Mouse (Mus musculus) hindbrain, embryonic 11.5 days (tissue): Measurements from ENCODE around the gene Zfp523. TPM values are rescaled to one million over a fixed set of nuclear protein-coding genes. Genes with fewer than 3 reads are reported as not detected.
A peak's percentile ranks its signal among the peaks of the same experiment; 100 is the strongest.

Experiments used
- ATAC-seq: fragments of 200-750 bp; cut with Nextera tagmentation; 2 replicates; pipeline ENCODE4 v1.8.0; 2017; ENCODE audit warnings: mild to moderate bottlenecking, moderate TSS enrichment, moderate library complexity; ENCODE audit not compliant: low FRiP score
- DNase-seq: peaks from one replicate; pipeline ENCODE4 v3.0.0-alpha.2; 2015; ENCODE audit warnings: low spot score
- H3K27ac ChIP-seq: fragments of 300-500 bp; sonication (generic); 2 replicates; pipeline ENCODE4 v1.5.1; 2014; ENCODE audit warnings: mild to moderate bottlenecking, low read depth, low read length
- H3K27me3 ChIP-seq: fragments of 300-500 bp; sonication (generic); 2 replicates; pipeline ENCODE4 v1.6.1; 2014; ENCODE audit warnings: mild to moderate bottlenecking, low read length, moderate library complexity, mixed read lengths; ENCODE audit not compliant: control insufficient read depth, insufficient read depth
- H3K36me3 ChIP-seq: fragments of 300-500 bp; sonication (generic); 2 replicates; pipeline ENCODE4 v1.6.1; 2014; ENCODE audit warnings: mild to moderate bottlenecking, low read length, moderate library complexity, mixed read lengths; ENCODE audit not compliant: control insufficient read depth, insufficient read depth
- H3K4me1 ChIP-seq: fragments of 300-500 bp; sonication (generic); replicated peaks from 2 replicates; pipeline ENCODE4 v1.6.1; 2014; ENCODE audit warnings: low read length, mixed read lengths; ENCODE audit not compliant: control insufficient read depth, insufficient read depth
- H3K4me2 ChIP-seq: fragments of 300-500 bp; sonication (generic); replicated peaks from 2 replicates; pipeline ENCODE4 v1.6.1; 2014; ENCODE audit warnings: mild to moderate bottlenecking, low read depth, low read length
- H3K4me3 ChIP-seq: fragments of 300-500 bp; sonication (generic); 2 replicates; pipeline ENCODE4 v1.5.1; 2014; ENCODE audit warnings: low read depth, low read length
- H3K9ac ChIP-seq: fragments of 300-500 bp; sonication (generic); 2 replicates; pipeline ENCODE4 v1.6.1; 2014; ENCODE audit warnings: low read depth, low read length
- H3K9me3 ChIP-seq: fragments of 300-500 bp; sonication (generic); 2 replicates; pipeline ENCODE4 v1.6.1; 2016; ENCODE audit warnings: low read length; ENCODE audit not compliant: control insufficient read depth
- WGBS: fragments of 180-500 bp; shearing (Covaris S2); extraction: QIAGEN DNeasy Blood & Tissue Kit; methylation state at CpG from one replicate; pipeline ENCODE4 v1.1.7; 2014; 5-methylcytosine and 5-hydroxymethylcytosine counted together
- polyA plus RNA-seq: library from polyadenylated mRNA; unstranded; fragments of >200 nt; fragmentation: Nextera tagmentation; extraction: Ambion mirVana; gene quantifications from 2 replicates; pipeline ENCODE4 v1.2.1, GENCODE M21; 2014

Zfp523 gene
- polyA plus RNA-seq, 1 experiment from 2014 or later, result 29.5 TPM

GRCm38 (mm10) chr17:28236636-28237015, 59.7 kb downstream of the Zfp523 start:
- Histone ChIP-seq H3K9ac (no peak overlapping the region), H3K27me3 (no peaks in the 10 kb centered on the region), H3K4me2 (no peak overlapping the region), H3K27ac (no peak overlapping the region), H3K9me3 (no peaks in the 10 kb centered on the region), H3K4me3 (no peak overlapping the region), H3K36me3 (no peaks in the 10 kb centered on the region), H3K4me1 (no peaks in the 10 kb centered on the region)
- no peak for DNase-seq
- WGBS, result 92% methylated on average over 4 of the region's 4 CpGs
- ATAC-seq, result no peak

DNA sequence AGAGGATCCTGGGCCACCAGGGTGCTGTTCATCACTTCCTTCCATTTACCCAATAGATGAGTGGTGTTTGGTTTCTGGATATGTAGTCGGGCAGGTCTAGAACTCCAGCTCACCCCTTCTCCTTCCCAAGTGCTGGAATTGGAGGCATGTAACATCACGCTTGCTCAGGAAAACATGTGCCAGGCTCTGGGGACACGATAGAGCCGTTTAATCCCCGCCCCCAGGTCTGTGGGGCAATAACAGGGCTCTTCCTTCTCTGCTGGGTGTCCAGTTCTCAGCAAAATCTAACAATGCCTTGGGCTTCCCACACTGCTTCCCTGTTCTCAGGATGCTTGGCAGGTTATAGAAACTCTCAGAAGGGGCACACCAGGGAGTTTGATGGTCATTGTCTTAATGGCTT, 60.4 kb downstream of the Zfp523 start:
- H3K4me1 ChIP-seq, result no peaks in the 10 kb centered on the region
- DNase-seq, result no peak
- no peaks in the 10 kb centered on the region for H3K9me3 ChIP-seq
- H3K27me3 ChIP-seq, result no peaks in the 10 kb centered on the region
- no peak overlapping the region for H3K27ac ChIP-seq
- H3K9ac ChIP-seq, result no peak overlapping the region
- no peak for ATAC-seq
- WGBS, result 73% methylated on average over 5 of the region's 5 CpGs
- no peaks in the 10 kb centered on the region for H3K36me3 ChIP-seq
- H3K4me2 ChIP-seq, result no peak overlapping the region
- H3K4me3 ChIP-seq, result no peak overlapping the region

DNA sequence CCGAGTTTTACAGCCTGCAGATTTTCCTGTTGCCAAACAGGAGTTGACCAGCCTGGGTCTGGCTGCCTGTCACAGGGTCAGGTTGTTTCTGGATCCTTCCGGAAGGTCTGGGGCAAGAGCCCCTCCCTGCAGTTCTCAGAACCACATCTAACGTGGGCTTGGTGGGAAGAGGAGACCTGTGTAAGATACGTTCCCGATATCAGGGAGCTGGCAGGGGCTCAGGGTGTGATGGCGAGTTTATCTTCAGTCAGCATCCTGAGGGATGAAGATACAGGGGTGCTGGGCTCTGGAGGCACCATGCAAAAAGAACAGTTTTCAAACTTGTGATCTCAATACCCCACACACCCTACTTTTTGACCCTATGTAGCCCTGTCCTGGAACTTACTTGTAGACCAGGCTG, 60.9 kb downstream of the Zfp523 start:
- Histone ChIP-seq H3K9me3 (no peaks in the 10 kb centered on the region), H3K36me3 (no peaks in the 10 kb centered on the region), H3K27ac (no peak overlapping the region), H3K4me1 (no peaks in the 10 kb centered on the region), H3K27me3 (no peaks in the 10 kb centered on the region), H3K4me3 (no peak overlapping the region), H3K9ac (no peak overlapping the region), H3K4me2 (no peak overlapping the region)
- ATAC-seq (no peak), DNase-seq (no peak)
- WGBS, result 74% methylated on average over 6 of the region's 6 CpGs

- H3K4me2 ChIP-seq, result no peak overlapping the region
- ATAC-seq (no peak), DNase-seq (no peak)
- WGBS, result 94% methylated on average over 5 of the region's 5 CpGs
- no peaks in the 10 kb centered on the region for H3K27me3 ChIP-seq
- H3K4me1 ChIP-seq, result no peaks in the 10 kb centered on the region
- no peaks in the 10 kb centered on the region for H3K36me3 ChIP-seq
- no peak overlapping the region for H3K9ac ChIP-seq
- H3K9me3 ChIP-seq, result no peaks in the 10 kb centered on the region
- H3K27ac ChIP-seq, result no peak overlapping the region
- H3K4me3 ChIP-seq, result no peak overlapping the region
These were observed 63.9 kb downstream of the Zfp523 start for GRCm38 (mm10) chr17:28240846-28241245.

GRCm38 (mm10) chr17:28242296-28242695, 65.4 kb downstream of the Zfp523 start:
- H3K36me3 ChIP-seq, result no peaks in the 10 kb centered on the region
- H3K4me3 ChIP-seq, result no peak overlapping the region
- H3K27ac ChIP-seq, result no peak overlapping the region
- DNase-seq, result no peak
- WGBS, result 89% methylated on average over 6 of the region's 6 CpGs
- no peaks in the 10 kb centered on the region for H3K9me3 ChIP-seq
- no peaks in the 10 kb centered on the region for H3K4me1 ChIP-seq
- H3K27me3 ChIP-seq, result no peaks in the 10 kb centered on the region
- no peak overlapping the region for H3K4me2 ChIP-seq
- no peak overlapping the region for H3K9ac ChIP-seq
- no peak for ATAC-seq

GRCm38 (mm10) chr17:28244214-28244613, 67.3 kb downstream of the Zfp523 start:
- Histone ChIP-seq H3K27me3 (no peaks in the 10 kb centered on the region), H3K27ac (peak overlapping the region; percentile 24; the same call in 1 of the 2 replicates), H3K9me3 (no peaks in the 10 kb centered on the region), H3K36me3 (no peaks in the 10 kb centered on the region), H3K9ac (no peak overlapping the region), H3K4me1 (no peaks in the 10 kb centered on the region), H3K4me3 (no peak overlapping the region), H3K4me2 (no peak overlapping the region)
- WGBS, result 80% methylated on average over 6 of the region's 6 CpGs
- no peak for ATAC-seq
- no peak for DNase-seq

- H3K9ac ChIP-seq, result no peak overlapping the region
- no peaks in the 10 kb centered on the region for H3K36me3 ChIP-seq
- DNase-seq, result no peak
- no peak overlapping the region for H3K4me2 ChIP-seq
- ATAC-seq, result no peak
- H3K27me3 ChIP-seq, result no peaks in the 10 kb centered on the region
- H3K4me1 ChIP-seq, result no peaks in the 10 kb centered on the region
- 47% methylated on average over 6 of the region's 6 CpGs for WGBS
- peak overlapping the region; percentile 24; the same call in 1 of the 2 replicates for H3K27ac ChIP-seq
- H3K9me3 ChIP-seq, result no peaks in the 10 kb centered on the region
- H3K4me3 ChIP-seq, result no peak overlapping the region
These were observed 67.8 kb downstream of the Zfp523 start for GRCm38 (mm10) chr17:28244714-28245113.

GRCm38 (mm10) chr17:28246640-28247039, 69.7 kb downstream of the Zfp523 start:
- DNase-seq, result no peak
- Histone ChIP-seq H3K4me2 (no peak overlapping the region), H3K9ac (no peak overlapping the region), H3K4me3 (no peak overlapping the region), H3K27me3 (no peaks in the 10 kb centered on the region), H3K27ac (no peak overlapping the region), H3K36me3 (no peaks in the 10 kb centered on the region), H3K4me1 (no peaks in the 10 kb centered on the region), H3K9me3 (no peaks in the 10 kb centered on the region)
- no peak for ATAC-seq
- WGBS, result 80% methylated on average over 11 of the region's 11 CpGs

- Histone ChIP-seq H3K9me3 (no peaks in the 10 kb centered on the region), H3K4me2 (no peak overlapping the region), H3K4me1 (no peaks in the 10 kb centered on the region), H3K4me3 (no peak overlapping the region), H3K27ac (no peak overlapping the region), H3K9ac (no peak overlapping the region), H3K36me3 (no peaks in the 10 kb centered on the region), H3K27me3 (no peaks in the 10 kb centered on the region)
- 65% methylated on average over 6 of the region's 6 CpGs for WGBS
- no peak for DNase-seq
- no peak for ATAC-seq
These were observed 70.7 kb downstream of the Zfp523 start for GRCm38 (mm10) chr17:28247613-28248012.
